Mouse (Mus musculus): ENCODE measurements around the gene Chmp6. TPM values are rescaled to one million over a fixed set of nuclear protein-coding genes. Genes with fewer than 3 reads are reported as not detected.

The Chmp6 gene
- total and polyA plus RNA-seq, 3 experiments = 50.3 to 70.6 (median 59.7) TPM

- H3K27ac ChIP-seq (ENCODE audit: insufficient read depth, low read depth) = no peak overlapping the region
- H3K27me3 ChIP-seq (replicated peaks) = peaks cover 57% of the 10 kb centered on the region
- TF ChIP-seq SIN3A (IDR thresholded peaks at IDR 0.05; ENCODE audit: low read length) (no peak), HCFC1 (IDR thresholded peaks at IDR 0.05; ENCODE audit: low read depth, low read length) (no peak), USF2 (conservative IDR thresholded peaks at IDR 0.05; ENCODE audit: low read depth, low read length) (no peak), SMC3 (IDR thresholded peaks at IDR 0.05; ENCODE audit: low read depth, low read length) (no peak), EP300 (IDR thresholded peaks at IDR 0.05; ENCODE audit: low read length) (no peak), MAFK (IDR thresholded peaks at IDR 0.05; ENCODE audit: insufficient replicate concordance, low read length) (no peak), MEF2A (IDR thresholded peaks at IDR 0.05; ENCODE audit: borderline replicate concordance, low read depth, low read length) (no peak), JUND (conservative IDR thresholded peaks at IDR 0.05; ENCODE audit: low read depth, low read length) (no peak), USF1 (IDR thresholded peaks at IDR 0.05; ENCODE audit: low read depth, low read length) (no peak), ZKSCAN1 (IDR thresholded peaks at IDR 0.05; ENCODE audit: borderline replicate concordance, low read depth, low read length) (no peak), RCOR1 (conservative IDR thresholded peaks at IDR 0.05; ENCODE audit: low read depth, low read length) (no peak), CTCF (conservative IDR thresholded peaks at IDR 0.05 in 1 of 2, IDR thresholded peaks at IDR 0.05 in 1 of 2; ENCODE audit: low read depth in 2 of 2, low read length in 2 of 2) (no peak), CHD2 (IDR thresholded peaks at IDR 0.05; ENCODE audit: low read length) (no peak), POLR2A (IDR thresholded peaks at IDR 0.05; ENCODE audit: low read depth, low read length) (no peak), MYC (IDR thresholded peaks at IDR 0.05; ENCODE audit: low read depth, low read length) (no peak), TBP (conservative IDR thresholded peaks at IDR 0.05; ENCODE audit: low read depth, low read length) (no peak), UBTF (IDR thresholded peaks at IDR 0.05; ENCODE audit: low read depth, low read length) (no peak), RAD21 (IDR thresholded peaks at IDR 0.05; ENCODE audit: low read depth, low read length) (no peak), MAZ (IDR thresholded peaks at IDR 0.05; ENCODE audit: low read depth, low read length) (no peak)
- H3K79me2 ChIP-seq (replicated peaks; ENCODE audit: control insufficient read depth, extremely low read depth, insufficient read depth, poor library complexity, severe bottlenecking) = no peaks in the 10 kb centered on the region
- H3K9me3 ChIP-seq (replicated peaks; ENCODE audit: low read length) = no peaks in the 10 kb centered on the region
- peaks cover 10 to 53% of the 10 kb centered on the region in 2 experiments for H3K4me1 ChIP-seq (ENCODE audit: control insufficient read depth in 1 of 2, insufficient read depth in 2 of 2)
- in situ Hi-C loops (cut with MboI; ENCODE audit: low pct_ligation_motif_present, low pct_unique_long_range_greater_than_20kb, low sequenced_read_pairs) = no loop called here
- no peaks in the 10 kb centered on the region for H3K36me3 ChIP-seq (replicated peaks in 1 of 2; ENCODE audit: control insufficient read depth in 1 of 2, insufficient read depth in 1 of 2, low read length in 1 of 2)
- H3K4me2 ChIP-seq (ENCODE audit: insufficient read depth, low read depth, poor library complexity, severe bottlenecking) = no peak overlapping the region
- dilution Hi-C loops (cut with MboI; ENCODE audit: extremely low pct_ligation_motif_present, extremely low pct_unique_long_range_greater_than_20kb, low sequenced_read_pairs) = no loop called here
- H3K9ac ChIP-seq (ENCODE audit: insufficient read depth, low read depth) = no peak overlapping the region
- H3K4me3 ChIP-seq (replicated peaks in 1 of 3; ENCODE audit: low read depth in 2 of 3, low read length in 2 of 3, poor library complexity in 1 of 3) = no peak overlapping the region
- no peak for DNase-seq (ENCODE audit: extremely low read depth)
These were observed 26.9 kb downstream of the Chmp6 start for GRCm38 (mm10) chr11:119940142-119940541.

- Histone ChIP-seq H3K4me1 (ENCODE audit: control insufficient read depth in 1 of 2, insufficient read depth in 2 of 2) (peaks cover 5 to 46% of the 10 kb centered on the region in 2 experiments), H3K9me3 (replicated peaks; ENCODE audit: low read length) (no peaks in the 10 kb centered on the region), H3K27me3 (replicated peaks) (peaks cover 52% of the 10 kb centered on the region), H3K36me3 (replicated peaks in 1 of 2; ENCODE audit: control insufficient read depth in 1 of 2, insufficient read depth in 1 of 2, low read length in 1 of 2) (no peaks in the 10 kb centered on the region), H3K27ac (ENCODE audit: insufficient read depth, low read depth) (no peak overlapping the region), H3K79me2 (replicated peaks; ENCODE audit: control insufficient read depth, extremely low read depth, insufficient read depth, poor library complexity, severe bottlenecking) (no peaks in the 10 kb centered on the region), H3K4me2 (ENCODE audit: insufficient read depth, low read depth, poor library complexity, severe bottlenecking) (peak overlapping the region; percentile 97), H3K4me3 (replicated peaks in 1 of 3; ENCODE audit: low read depth in 2 of 3, low read length in 2 of 3, poor library complexity in 1 of 3) (peak overlapping the region in 2 of 3 experiments; percentile 5 to 50), H3K9ac (ENCODE audit: insufficient read depth, low read depth) (peak overlapping the region; percentile 7; the same call in 1 of the 2 replicates)
- dilution Hi-C loops (cut with MboI; ENCODE audit: extremely low pct_ligation_motif_present, extremely low pct_unique_long_range_greater_than_20kb, low sequenced_read_pairs) = no loop called here
- in situ Hi-C loops (cut with MboI; ENCODE audit: low pct_ligation_motif_present, low pct_unique_long_range_greater_than_20kb, low sequenced_read_pairs) = no loop called here
- DNase-seq (ENCODE audit: extremely low read depth) = no peak
- TF ChIP-seq POLR2AphosphoS2 (IDR thresholded peaks at IDR 0.05; ENCODE audit: low read depth, low read length) (no peak), IRF4 (IDR thresholded peaks at IDR 0.05; ENCODE audit: low read depth, low read length) (no peak), USF2 (conservative IDR thresholded peaks at IDR 0.05; ENCODE audit: low read depth, low read length) (no peak), MYC (IDR thresholded peaks at IDR 0.05; ENCODE audit: low read depth, low read length) (no peak), JUN (IDR thresholded peaks at IDR 0.05; ENCODE audit: insufficient read depth, low read depth, low read length) (no peak), CTCF (conservative IDR thresholded peaks at IDR 0.05 in 1 of 2, IDR thresholded peaks at IDR 0.05 in 1 of 2; ENCODE audit: low read depth in 2 of 2, low read length in 2 of 2) (no peak), JUND (conservative IDR thresholded peaks at IDR 0.05; ENCODE audit: low read depth, low read length) (no peak), MAZ (IDR thresholded peaks at IDR 0.05; ENCODE audit: low read depth, low read length) (no peak), MEF2A (IDR thresholded peaks at IDR 0.05; ENCODE audit: borderline replicate concordance, low read depth, low read length) (no peak)
These were observed 28.6 kb downstream of the Chmp6 start for GRCm38 (mm10) chr11:119941794-119942193.
